Mouse (Mus musculus): ENCODE measurements around the gene U2af2. TPM values are rescaled to one million over a fixed set of nuclear protein-coding genes. Genes with fewer than 3 reads are reported as not detected.

Gene U2af2
- polyA plus RNA-seq, 1 experiment from 2014 or later = 115 TPM

DNA sequence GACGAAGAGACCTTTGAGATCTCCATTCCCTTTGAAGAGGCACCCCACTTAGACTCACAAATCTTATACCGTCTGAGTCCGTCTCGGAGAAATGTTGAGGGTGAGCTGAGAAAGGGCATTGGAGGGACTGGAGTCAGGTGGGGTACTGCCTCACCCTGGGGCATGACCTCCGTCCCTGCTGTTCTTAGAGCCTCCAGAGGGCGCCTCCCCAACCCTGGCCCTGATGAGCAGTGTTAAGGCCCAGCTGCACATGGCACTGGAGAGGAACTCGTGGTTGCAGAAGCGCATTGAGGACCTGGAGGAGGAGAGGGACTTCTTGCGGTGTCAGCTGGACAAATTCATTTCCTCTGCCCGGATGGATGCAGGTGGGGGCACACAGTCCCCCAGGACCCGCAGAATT is 4.1 kb upstream of the U2af2 start:
- Histone ChIP-seq H3K4me2 (ENCODE audit: low read length) (peak overlapping the region; percentile 71), H3K36me3 (ENCODE audit: control insufficient read depth, insufficient read depth, low read length) (no peaks in the 10 kb centered on the region), H3K27ac (replicated peaks; ENCODE audit: low read depth, low read length) (no peak overlapping the region), H3K27me3 (ENCODE audit: control insufficient read depth, insufficient read depth, low read length) (peaks cover 47% of the 10 kb centered on the region), H3K9ac (replicated peaks; ENCODE audit: low read length) (peak overlapping the region; percentile 75; the same call in 1 of the 2 replicates), H3K4me3 (replicated peaks; ENCODE audit: low read depth, low read length) (peak overlapping the region; percentile 61), H3K9me3 (ENCODE audit: control insufficient read depth, low read length) (no peaks in the 10 kb centered on the region), H3K4me1 (ENCODE audit: control insufficient read depth, insufficient read depth, low read length) (peaks cover 35% of the 10 kb centered on the region)
- no peak for DNase-seq
- WGBS = 29% methylated on average over 11 of the region's 11 CpGs
- ATAC-seq (ENCODE audit: low FRiP score, low TSS enrichment) = no peak

DNA sequence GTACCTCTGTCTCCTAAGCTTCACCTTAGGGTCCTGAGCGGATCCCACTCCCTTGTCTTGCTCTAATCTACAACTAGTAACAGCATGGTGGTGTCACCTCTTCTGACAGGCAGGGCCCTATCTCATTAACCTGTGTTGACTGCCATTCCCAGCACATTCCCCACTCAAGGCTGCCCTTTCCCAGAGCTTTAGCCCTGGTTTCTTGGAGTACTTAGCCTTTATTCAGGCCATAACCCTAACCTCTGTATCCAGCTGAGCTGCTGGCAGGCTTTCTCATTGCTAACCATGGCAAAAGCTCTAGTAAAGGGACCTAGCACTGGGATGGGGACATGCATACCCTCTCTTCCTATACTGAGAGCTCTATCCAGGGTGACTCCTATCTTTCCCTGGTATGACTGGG is 3.3 kb upstream of the U2af2 start:
- peaks cover 39% of the 10 kb centered on the region for H3K27me3 ChIP-seq (ENCODE audit: control insufficient read depth, insufficient read depth, low read length)

DNA sequence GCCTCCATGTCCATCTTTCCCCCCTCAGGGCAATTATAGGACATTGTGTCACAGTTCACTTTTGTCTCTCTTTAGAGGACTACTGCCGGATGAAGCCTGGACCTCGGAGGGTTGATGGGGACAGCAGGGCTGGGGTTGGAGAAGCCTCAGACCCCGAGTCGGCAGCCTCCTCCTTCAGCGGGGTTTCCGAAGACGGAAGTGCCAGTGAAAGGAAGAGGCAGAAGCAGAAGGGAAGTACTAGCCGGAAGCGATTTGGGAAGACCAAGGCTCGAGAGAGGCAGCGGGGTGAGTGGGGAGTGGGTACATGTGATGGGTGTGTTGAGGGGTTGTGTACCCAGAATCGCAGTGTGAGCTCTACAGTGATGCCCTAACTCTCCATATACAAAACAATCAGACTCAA is 2.5 kb upstream of the U2af2 start:
- 93% methylated on average over 12 of the region's 12 CpGs for WGBS
- Histone ChIP-seq H3K9me3 (ENCODE audit: control insufficient read depth, low read length) (no peaks in the 10 kb centered on the region), H3K4me3 (replicated peaks; ENCODE audit: low read depth, low read length) (no peak overlapping the region), H3K4me1 (ENCODE audit: control insufficient read depth, insufficient read depth, low read length) (peaks cover 33% of the 10 kb centered on the region), H3K9ac (replicated peaks; ENCODE audit: low read length) (0 out of 2 replicates have a peak overlapping the region, but pooled peaks have one; percentile 76), H3K4me2 (ENCODE audit: low read length) (peak overlapping the region; percentile 97; the same call in 1 of the 2 replicates), H3K27ac (replicated peaks; ENCODE audit: low read depth, low read length) (peak overlapping the region; percentile 98), H3K27me3 (ENCODE audit: control insufficient read depth, insufficient read depth, low read length) (peaks cover 31% of the 10 kb centered on the region), H3K36me3 (ENCODE audit: control insufficient read depth, insufficient read depth, low read length) (no peaks in the 10 kb centered on the region)
- no peak for ATAC-seq (ENCODE audit: low FRiP score, low TSS enrichment)
- no peak for DNase-seq

More for the DNA sequence above, 3.3 kb upstream of the U2af2 start:
- H3K27ac ChIP-seq (replicated peaks; ENCODE audit: low read depth, low read length) = no peak overlapping the region
- no peak overlapping the region for H3K4me3 ChIP-seq (replicated peaks; ENCODE audit: low read depth, low read length)
- no peak overlapping the region; the same call in 1 of the 2 replicates for H3K9ac ChIP-seq (replicated peaks; ENCODE audit: low read length)
- ATAC-seq (ENCODE audit: low FRiP score, low TSS enrichment) = no peak
- 97% methylated on average over 1 of the region's 1 CpGs for WGBS
- peaks cover 34% of the 10 kb centered on the region for H3K4me1 ChIP-seq (ENCODE audit: control insufficient read depth, insufficient read depth, low read length)
- H3K36me3 ChIP-seq (ENCODE audit: control insufficient read depth, insufficient read depth, low read length) = no peaks in the 10 kb centered on the region
- DNase-seq = no peak
- H3K4me2 ChIP-seq (ENCODE audit: low read length) = no peak overlapping the region
- no peaks in the 10 kb centered on the region for H3K9me3 ChIP-seq (ENCODE audit: control insufficient read depth, low read length)

DNA sequence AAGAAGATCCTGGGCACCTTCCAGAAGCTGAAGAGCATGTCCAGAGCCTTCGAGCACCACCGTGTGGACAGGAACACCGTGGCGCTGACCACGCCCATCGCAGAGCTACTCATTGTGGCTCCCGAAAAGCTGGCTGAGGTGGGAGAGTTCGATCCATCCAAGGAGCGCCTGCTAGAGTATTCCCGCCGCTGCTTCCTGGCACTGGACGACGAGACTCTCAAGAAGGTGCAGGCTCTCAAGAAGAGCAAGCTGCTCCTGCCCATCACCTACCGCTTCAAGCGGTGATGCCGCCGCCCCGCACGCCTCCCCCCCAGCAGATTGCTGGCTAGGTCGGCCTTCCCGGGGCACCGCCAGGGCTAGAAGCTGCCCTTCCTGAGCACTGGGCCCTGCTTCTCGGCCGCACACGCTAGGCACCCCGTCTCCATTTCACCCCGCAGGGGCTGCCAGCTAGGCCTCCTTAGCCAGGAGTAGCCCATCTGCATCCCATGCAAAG is 1.7 kb upstream of the U2af2 start:
- peaks cover 33% of the 10 kb centered on the region for H3K4me1 ChIP-seq (ENCODE audit: control insufficient read depth, insufficient read depth, low read length)
- H3K27me3 ChIP-seq (ENCODE audit: control insufficient read depth, insufficient read depth, low read length) = peaks cover 22% of the 10 kb centered on the region
- ATAC-seq (ENCODE audit: low FRiP score, low TSS enrichment) (no peak), DNase-seq (peak; percentile 89)
- H3K27ac ChIP-seq (replicated peaks; ENCODE audit: low read depth, low read length) = peak overlapping the region; percentile 98
- 4% methylated on average over 27 of the region's 27 CpGs for WGBS
- H3K4me3 ChIP-seq (replicated peaks; ENCODE audit: low read depth, low read length) = peak overlapping the region; percentile 74
- no peaks in the 10 kb centered on the region for H3K9me3 ChIP-seq (ENCODE audit: control insufficient read depth, low read length)
- peak overlapping the region; percentile 97 for H3K4me2 ChIP-seq (ENCODE audit: low read length)
- H3K9ac ChIP-seq (replicated peaks; ENCODE audit: low read length) = peak overlapping the region; percentile 76
- H3K36me3 ChIP-seq (ENCODE audit: control insufficient read depth, insufficient read depth, low read length) = no peaks in the 10 kb centered on the region

DNA sequence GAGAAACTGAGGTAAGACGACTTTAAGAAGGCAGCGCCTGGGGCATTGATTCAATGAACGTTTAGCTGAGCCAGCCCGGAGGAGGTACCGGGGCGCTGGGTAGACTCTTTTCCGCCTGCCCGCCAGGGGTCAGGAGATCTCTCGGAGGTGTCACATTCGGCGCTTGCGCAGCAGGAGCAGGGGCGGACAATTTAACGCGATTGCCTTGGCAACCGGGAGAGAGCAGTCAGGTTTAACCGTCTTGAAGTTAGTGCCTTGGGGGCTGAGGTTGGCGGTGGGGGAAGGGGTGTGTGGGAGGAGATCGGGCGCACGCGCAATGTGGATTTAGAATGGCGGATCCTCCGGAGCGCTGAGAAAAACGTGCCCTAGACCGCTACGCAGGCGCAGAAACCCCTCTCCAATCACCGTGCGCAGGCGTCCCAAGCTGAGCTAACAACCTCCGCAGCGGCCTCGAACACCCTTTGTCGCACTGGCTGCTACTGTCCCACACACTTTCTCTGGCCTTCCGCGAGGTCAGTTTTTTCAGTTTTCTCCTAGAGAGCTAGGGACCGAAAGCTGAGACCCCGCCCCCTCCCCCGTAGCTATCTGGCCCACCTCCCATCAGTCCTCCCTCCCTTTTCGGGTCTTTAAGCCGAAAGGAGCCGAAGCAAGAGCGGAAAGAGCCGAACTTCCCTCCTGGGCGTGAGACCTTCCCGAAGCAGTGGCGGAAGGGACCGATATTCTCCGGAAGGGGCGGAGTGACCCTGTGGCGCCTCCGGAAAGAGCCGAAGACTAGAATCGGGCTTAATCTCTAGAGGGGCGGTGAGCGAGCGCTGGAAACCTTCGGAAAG is 784 bp upstream of the U2af2 start:
- no peaks in the 10 kb centered on the region for H3K36me3 ChIP-seq (ENCODE audit: control insufficient read depth, insufficient read depth, low read length)
- no peaks in the 10 kb centered on the region for H3K9me3 ChIP-seq (ENCODE audit: control insufficient read depth, low read length)
- peak overlapping the region; percentile 74 for H3K4me3 ChIP-seq (replicated peaks; ENCODE audit: low read depth, low read length)
- peak overlapping the region; percentile 76 for H3K9ac ChIP-seq (replicated peaks; ENCODE audit: low read length)
- H3K27me3 ChIP-seq (ENCODE audit: control insufficient read depth, insufficient read depth, low read length) = peaks cover 14% of the 10 kb centered on the region; the same call in 1 of the 2 replicates
- ATAC-seq (ENCODE audit: low FRiP score, low TSS enrichment) (peak; percentile 90), DNase-seq (peak; percentile 100)
- peak overlapping the region; percentile 98 for H3K27ac ChIP-seq (replicated peaks; ENCODE audit: low read depth, low read length)
- H3K4me2 ChIP-seq (ENCODE audit: low read length) = peak overlapping the region; percentile 97
- H3K4me1 ChIP-seq (ENCODE audit: control insufficient read depth, insufficient read depth, low read length) = peaks cover 33% of the 10 kb centered on the region
- under 1% methylated on average over 60 of the region's 60 CpGs for whole genome bisulfite sequencing

DNA sequence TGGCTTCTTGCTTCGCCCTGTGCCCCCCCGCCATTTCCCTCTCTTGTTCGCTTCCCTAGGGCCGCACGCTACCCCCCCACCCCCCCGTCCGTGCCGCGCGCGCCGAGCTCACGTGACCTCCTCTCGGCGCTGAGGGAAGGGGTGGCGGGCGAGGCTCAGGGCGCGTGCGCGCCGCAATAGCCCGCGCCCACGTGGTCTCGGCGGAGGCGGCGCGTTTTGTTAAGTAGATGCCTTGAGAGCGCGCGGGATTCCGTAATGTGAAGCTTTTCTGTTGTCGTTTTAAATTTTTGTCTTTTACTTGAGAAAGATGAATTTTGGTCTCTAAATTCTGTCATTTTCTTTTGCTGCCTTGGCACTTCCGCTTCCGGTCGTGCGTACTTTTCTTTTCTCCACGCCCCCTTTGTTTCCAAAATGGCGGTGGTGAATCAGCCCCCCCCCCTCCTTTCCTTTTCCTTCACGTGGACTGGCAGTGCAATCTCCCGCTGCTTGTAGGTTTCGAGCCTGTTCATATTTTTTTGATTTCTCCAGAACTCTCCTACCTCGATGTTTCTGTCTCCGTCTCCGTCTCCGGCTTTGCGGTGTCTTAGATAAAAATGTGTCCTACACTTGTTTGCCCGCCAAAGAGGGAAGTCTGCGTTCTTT is 538 bp downstream of the U2af2 start:
- Histone ChIP-seq H3K27ac (replicated peaks; ENCODE audit: low read depth, low read length) (peak overlapping the region; percentile 98), H3K4me1 (ENCODE audit: control insufficient read depth, insufficient read depth, low read length) (peaks cover 33% of the 10 kb centered on the region), H3K36me3 (ENCODE audit: control insufficient read depth, insufficient read depth, low read length) (peaks cover 12% of the 10 kb centered on the region), H3K4me2 (ENCODE audit: low read length) (peak overlapping the region; percentile 97), H3K9me3 (ENCODE audit: control insufficient read depth, low read length) (no peaks in the 10 kb centered on the region), H3K27me3 (ENCODE audit: control insufficient read depth, insufficient read depth, low read length) (peaks cover 6% of the 10 kb centered on the region; the same call in 1 of the 2 replicates), H3K9ac (replicated peaks; ENCODE audit: low read length) (peak overlapping the region; percentile 73), H3K4me3 (replicated peaks; ENCODE audit: low read depth, low read length) (peak overlapping the region; percentile 74)
- ATAC-seq (ENCODE audit: low FRiP score, low TSS enrichment) (peak; percentile 54), DNase-seq (peak; percentile 92)
- whole genome bisulfite sequencing = under 1% methylated on average over 47 of the region's 51 CpGs

DNA sequence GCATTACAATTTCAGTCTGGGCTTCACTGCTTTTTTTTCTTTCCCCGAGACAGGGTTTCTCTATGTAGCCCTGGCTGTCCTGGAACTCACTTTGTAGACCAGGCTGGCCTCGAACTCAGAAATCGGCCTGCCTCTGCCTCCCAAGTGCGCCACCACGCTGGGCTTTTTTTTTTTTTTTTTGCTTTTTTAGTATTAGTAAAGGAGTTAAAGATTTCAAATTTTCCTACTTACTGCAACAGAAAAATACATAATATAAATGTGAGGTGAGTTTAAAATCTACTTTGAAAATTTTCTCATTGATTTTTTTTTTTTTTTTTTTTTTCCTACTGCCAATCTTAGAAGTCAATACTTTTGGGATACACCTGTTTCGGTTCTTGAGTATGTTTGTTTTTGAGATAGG is 2.9 kb downstream of the U2af2 start:
- H3K4me1 ChIP-seq (ENCODE audit: control insufficient read depth, insufficient read depth, low read length) = peaks cover 23% of the 10 kb centered on the region
- no peaks in the 10 kb centered on the region for H3K9me3 ChIP-seq (ENCODE audit: control insufficient read depth, low read length)
- DNase-seq = no peak
- peaks cover 36% of the 10 kb centered on the region for H3K36me3 ChIP-seq (ENCODE audit: control insufficient read depth, insufficient read depth, low read length)
- no peak overlapping the region for H3K9ac ChIP-seq (replicated peaks; ENCODE audit: low read length)
- peak overlapping the region; percentile 97; the same call in 1 of the 2 replicates for H3K4me2 ChIP-seq (ENCODE audit: low read length)
- no peak overlapping the region for H3K4me3 ChIP-seq (replicated peaks; ENCODE audit: low read depth, low read length)
- H3K27ac ChIP-seq (replicated peaks; ENCODE audit: low read depth, low read length) = no peak overlapping the region
- H3K27me3 ChIP-seq (ENCODE audit: control insufficient read depth, insufficient read depth, low read length) = no peaks in the 10 kb centered on the region
- 96% methylated on average over 6 of the region's 6 CpGs for WGBS
- ATAC-seq (ENCODE audit: low FRiP score, low TSS enrichment) = no peak

DNA sequence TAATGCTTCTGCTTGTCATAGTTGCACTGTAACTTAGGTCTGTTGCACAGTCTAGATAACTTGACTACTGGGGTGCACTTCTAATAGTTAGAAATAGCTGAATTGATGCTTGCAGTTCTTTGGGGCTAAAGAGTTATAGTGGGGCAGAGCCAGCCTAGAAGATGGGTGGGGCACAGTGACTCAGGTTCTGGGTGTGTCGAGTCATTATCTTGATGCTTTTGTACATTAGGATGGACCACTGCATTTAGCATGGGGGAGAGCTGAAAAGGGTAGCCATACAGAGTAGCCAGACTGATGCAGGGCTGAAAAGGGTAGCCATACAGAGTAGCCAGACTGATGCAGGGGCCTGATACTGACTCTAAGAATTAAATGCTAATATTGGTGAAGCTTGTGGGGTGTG is 11.6 kb downstream of the U2af2 start:
- no peak overlapping the region for H3K9ac ChIP-seq (replicated peaks; ENCODE audit: low read length)
- no peak for ATAC-seq (ENCODE audit: low FRiP score, low TSS enrichment)
- H3K27me3 ChIP-seq (ENCODE audit: control insufficient read depth, insufficient read depth, low read length) = no peaks in the 10 kb centered on the region
- H3K4me1 ChIP-seq (ENCODE audit: control insufficient read depth, insufficient read depth, low read length) = no peaks in the 10 kb centered on the region
- no peak overlapping the region for H3K4me3 ChIP-seq (replicated peaks; ENCODE audit: low read depth, low read length)
- no peak overlapping the region for H3K27ac ChIP-seq (replicated peaks; ENCODE audit: low read depth, low read length)
- WGBS = 80% methylated on average over 1 of the region's 1 CpGs
- H3K36me3 ChIP-seq (ENCODE audit: control insufficient read depth, insufficient read depth, low read length) = peaks cover 98% of the 10 kb centered on the region
- H3K4me2 ChIP-seq (ENCODE audit: low read length) = no peak overlapping the region
- no peaks in the 10 kb centered on the region for H3K9me3 ChIP-seq (ENCODE audit: control insufficient read depth, low read length)
- DNase-seq = no peak
